Mouse (Mus musculus): ENCODE measurements around the gene Rnf41. TPM values are rescaled to one million over a fixed set of nuclear protein-coding genes. Genes with fewer than 3 reads are reported as not detected.
A peak's percentile ranks its signal among the peaks of the same experiment; 100 is the strongest.

The Rnf41 gene
- polyA plus RNA-seq, 1 experiment from 2014 or later, result 14.2 TPM

DNA sequence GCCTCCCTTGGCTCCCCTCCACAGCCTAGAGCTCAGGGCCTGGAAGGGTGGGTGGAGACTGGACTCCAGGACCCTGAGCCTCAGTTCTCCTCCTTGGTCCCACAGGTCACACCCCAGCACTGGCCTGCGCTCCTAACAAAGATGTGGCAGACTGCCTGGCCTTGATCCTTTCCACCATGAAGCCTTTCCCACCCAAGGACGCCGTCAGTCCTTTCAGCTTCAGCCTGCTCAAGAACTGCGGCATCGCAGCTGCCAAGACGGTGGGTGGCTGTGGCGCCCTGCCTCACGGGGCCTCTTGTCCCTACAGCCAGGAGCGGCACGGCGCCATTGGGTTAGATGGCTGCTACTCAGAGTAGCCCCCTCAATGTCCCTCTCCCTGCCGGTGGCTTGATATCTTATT lies 21.1 kb upstream of the Rnf41 start:
- no peak for ATAC-seq
- Histone ChIP-seq H3K4me1 (peaks cover 24% of the 10 kb centered on the region), H3K9ac (no peak overlapping the region), H3K4me3 (no peak overlapping the region), H3K27me3 (replicated peaks) (no peaks in the 10 kb centered on the region), H3K36me3 (peaks cover 99% of the 10 kb centered on the region), H3K27ac (no peak overlapping the region), H3K9me3 (replicated peaks) (no peaks in the 10 kb centered on the region), H3K4me2 (no peak overlapping the region)
- WGBS (ENCODE audit: insufficient replicate concordance), result 87% methylated on average over 12 of the region's 12 CpGs

DNA sequence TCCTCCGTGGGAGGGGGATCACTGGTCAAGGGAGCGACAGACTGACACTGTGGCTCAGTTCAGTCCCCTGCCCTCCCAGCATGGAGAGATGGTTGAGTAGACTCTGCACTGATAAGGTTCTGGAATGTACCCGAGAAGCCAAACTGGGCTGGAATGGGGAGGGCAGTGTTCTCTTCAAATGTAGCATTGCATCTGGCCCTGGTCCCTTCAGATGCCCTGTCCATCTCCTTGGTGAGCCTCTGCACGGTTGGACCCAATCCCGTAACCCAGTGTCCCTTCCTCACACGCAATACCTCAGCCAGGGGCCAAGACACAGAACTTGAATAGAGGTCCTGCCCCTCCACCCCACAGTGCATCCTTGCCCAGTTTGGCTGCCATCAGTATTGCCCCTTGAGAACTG lies 19.6 kb upstream of the Rnf41 start:
- 74% methylated on average over 6 of the region's 6 CpGs for WGBS (ENCODE audit: insufficient replicate concordance)
- H3K27ac ChIP-seq, result no peak overlapping the region
- no peak overlapping the region for H3K4me3 ChIP-seq
- H3K4me2 ChIP-seq, result no peak overlapping the region
- H3K27me3 ChIP-seq (replicated peaks), result no peaks in the 10 kb centered on the region
- H3K9ac ChIP-seq, result no peak overlapping the region
- peaks cover 86% of the 10 kb centered on the region for H3K36me3 ChIP-seq
- ATAC-seq, result no peak
- no peaks in the 10 kb centered on the region for H3K9me3 ChIP-seq (replicated peaks)
- H3K4me1 ChIP-seq, result peaks cover 38% of the 10 kb centered on the region

DNA sequence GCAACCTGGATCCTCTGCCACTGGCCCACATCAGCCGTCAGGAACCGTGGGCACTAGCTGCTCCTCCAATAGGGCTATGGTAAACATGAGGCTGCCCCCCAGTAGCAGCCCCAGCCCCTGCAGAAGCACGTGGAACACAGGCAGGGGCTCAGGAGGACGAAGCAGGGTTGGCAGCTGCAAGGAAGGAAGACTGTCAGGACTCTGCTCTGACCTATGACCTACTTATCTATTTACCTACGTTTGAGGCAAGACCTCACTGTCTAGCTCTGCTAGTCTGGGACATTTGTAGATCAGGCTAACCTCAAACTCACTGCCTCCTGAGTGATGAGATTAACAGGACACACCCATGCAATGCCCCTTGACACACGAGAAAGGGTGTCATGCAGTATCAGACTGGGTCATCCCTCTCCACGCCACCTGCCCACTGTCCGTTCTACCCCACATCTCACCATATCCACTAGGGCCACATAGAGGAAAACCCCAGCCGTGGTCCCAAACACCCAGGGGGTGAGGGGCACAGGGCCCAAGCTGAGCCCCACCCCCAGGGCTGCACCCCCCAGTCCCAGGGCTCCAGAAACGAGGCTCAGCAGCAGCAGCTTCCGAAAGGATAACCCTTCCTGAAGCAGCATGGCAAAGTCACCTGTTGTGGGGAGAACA lies 15.3 kb upstream of the Rnf41 start:
- WGBS (ENCODE audit: insufficient replicate concordance), result 48% methylated on average over 11 of the region's 11 CpGs
- H3K4me2 ChIP-seq, result no peak overlapping the region
- no peak overlapping the region for H3K27ac ChIP-seq
- no peaks in the 10 kb centered on the region for H3K27me3 ChIP-seq (replicated peaks)
- H3K4me1 ChIP-seq, result peaks cover 54% of the 10 kb centered on the region
- H3K9ac ChIP-seq, result no peak overlapping the region
- H3K4me3 ChIP-seq, result no peak overlapping the region
- H3K9me3 ChIP-seq (replicated peaks), result no peaks in the 10 kb centered on the region
- H3K36me3 ChIP-seq, result peaks cover 46% of the 10 kb centered on the region
- ATAC-seq, result 0 out of 2 replicates have a peak, but pooled peaks have one; percentile 5

DNA sequence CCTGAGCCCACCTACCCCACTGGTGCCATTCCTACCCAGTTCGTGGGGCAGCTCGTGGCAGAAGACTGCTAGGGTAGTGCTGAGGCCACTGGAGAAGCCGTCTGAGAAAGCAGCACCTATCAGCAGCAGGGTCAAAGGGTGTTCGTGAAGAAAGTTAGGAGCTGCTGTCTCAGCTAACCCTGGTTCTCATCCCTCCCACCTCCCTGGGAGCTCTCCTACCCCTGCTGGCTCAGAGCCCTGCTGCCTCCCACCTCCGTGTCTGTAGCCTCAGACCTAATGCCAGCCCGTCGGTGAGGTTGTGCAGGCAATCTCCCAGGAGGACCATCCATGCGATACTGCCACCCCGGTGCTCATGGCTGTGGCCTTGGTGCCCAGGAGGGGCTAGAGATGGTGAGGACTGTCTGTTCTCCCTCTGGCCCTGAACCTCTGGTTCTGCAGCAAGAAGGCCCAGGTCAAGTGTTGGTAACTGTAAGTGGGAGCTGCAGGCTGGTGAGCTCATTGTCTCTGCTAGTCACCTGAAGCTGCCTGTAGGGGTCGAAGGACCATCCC lies 14.7 kb upstream of the Rnf41 start:
- H3K27me3 ChIP-seq (replicated peaks), result no peaks in the 10 kb centered on the region

DNA sequence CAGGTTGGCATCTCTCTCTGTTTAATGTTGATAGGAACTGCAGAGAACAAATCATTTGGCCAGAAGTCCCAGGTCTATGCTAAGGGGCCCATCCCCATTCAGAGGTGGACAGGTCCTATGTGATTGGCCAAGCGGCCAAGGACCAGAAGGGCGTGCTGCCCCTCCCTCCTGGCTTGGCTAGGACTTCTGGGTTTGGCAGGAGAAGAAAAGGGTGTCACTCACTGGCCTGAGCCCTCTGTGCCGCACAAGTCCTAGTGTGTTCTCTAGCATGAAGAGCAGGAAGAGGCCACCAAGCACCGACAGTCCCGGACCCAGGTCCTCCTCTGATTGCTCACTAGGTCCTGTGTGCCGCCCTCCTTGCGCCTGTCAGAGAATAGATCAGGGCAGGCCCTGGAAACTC lies 14.0 kb upstream of the Rnf41 start:
- H3K27ac ChIP-seq, result no peak overlapping the region
- H3K27me3 ChIP-seq (replicated peaks), result no peaks in the 10 kb centered on the region
- H3K36me3 ChIP-seq, result peaks cover 37% of the 10 kb centered on the region
- no peaks in the 10 kb centered on the region for H3K9me3 ChIP-seq (replicated peaks)
- no peak overlapping the region for H3K9ac ChIP-seq
- no peak overlapping the region for H3K4me3 ChIP-seq
- H3K4me2 ChIP-seq, result no peak overlapping the region
- ATAC-seq, result no peak
- H3K4me1 ChIP-seq, result peaks cover 58% of the 10 kb centered on the region
- 71% methylated on average over 7 of the region's 7 CpGs for WGBS (ENCODE audit: insufficient replicate concordance)

More for the DNA sequence above, 14.7 kb upstream of the Rnf41 start:
- Histone ChIP-seq H3K36me3 (peaks cover 43% of the 10 kb centered on the region), H3K4me1 (peaks cover 58% of the 10 kb centered on the region), H3K9me3 (replicated peaks) (no peaks in the 10 kb centered on the region), H3K9ac (no peak overlapping the region), H3K4me2 (no peak overlapping the region), H3K4me3 (no peak overlapping the region), H3K27ac (no peak overlapping the region)
- no peak for ATAC-seq
- WGBS (ENCODE audit: insufficient replicate concordance), result 66% methylated on average over 10 of the region's 10 CpGs

DNA sequence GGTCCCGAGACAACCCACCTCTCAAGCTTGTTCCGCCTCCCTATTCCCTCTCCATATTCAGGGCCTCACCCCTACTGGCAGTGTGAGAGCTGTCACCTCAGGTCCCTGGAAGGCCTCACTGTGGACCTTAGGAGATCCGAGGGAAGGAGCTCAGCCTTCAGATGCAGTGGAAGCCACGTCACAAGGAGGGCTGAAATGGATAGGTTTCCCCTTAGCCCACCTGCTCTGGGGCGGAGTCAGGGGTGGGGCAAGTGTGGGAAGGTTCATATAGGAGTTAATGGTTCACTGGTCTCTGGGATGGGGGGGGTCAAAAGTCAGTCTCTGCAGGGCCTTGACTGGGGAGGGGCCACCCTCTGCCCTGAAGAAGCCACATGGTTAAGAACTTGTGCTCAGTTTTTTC lies 11.1 kb upstream of the Rnf41 start:
- Histone ChIP-seq H3K36me3 (peaks cover 13% of the 10 kb centered on the region), H3K4me3 (peak overlapping the region; percentile 33), H3K4me1 (peaks cover 42% of the 10 kb centered on the region), H3K9me3 (replicated peaks) (no peaks in the 10 kb centered on the region), H3K9ac (no peak overlapping the region), H3K27ac (no peak overlapping the region), H3K27me3 (replicated peaks) (no peaks in the 10 kb centered on the region), H3K4me2 (peak overlapping the region; percentile 38)
- peak; percentile 45; the same call in 1 of the 2 replicates for ATAC-seq
- WGBS (ENCODE audit: insufficient replicate concordance), result 45% methylated on average over 5 of the region's 5 CpGs

DNA sequence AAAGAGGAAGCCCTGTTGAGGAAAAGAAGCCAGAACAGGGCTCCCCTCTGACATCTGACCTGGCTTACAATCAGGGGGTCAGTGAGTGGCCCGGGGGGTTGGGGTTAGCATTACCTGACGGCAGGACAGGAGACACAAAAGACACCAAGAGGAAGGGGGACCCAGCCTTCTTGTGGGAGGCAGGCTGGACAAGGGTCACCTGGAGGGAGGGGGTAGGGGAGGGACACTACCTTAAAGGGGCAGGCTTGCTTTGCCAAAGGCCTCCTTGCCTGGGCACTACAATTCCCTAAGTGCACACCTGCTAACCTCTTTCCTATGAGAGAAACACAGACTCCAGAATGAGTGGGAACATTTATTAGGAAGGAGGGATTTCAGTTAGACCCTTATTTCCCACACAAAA lies 10.4 kb upstream of the Rnf41 start, which contains the start of gene Slc39a5:
Slc39a5 (minus strand) TSS at position 174 of the 400 bp plus-strand sequence.
- H3K4me2 ChIP-seq, result peak within 1 kb of the TSS; percentile 38
- peak within 1 kb of the TSS; percentile 12; the same call in 1 of the 2 replicates for H3K9ac ChIP-seq
- no peaks in the 10 kb centered on the region for H3K9me3 ChIP-seq (replicated peaks)
- WGBS (ENCODE audit: insufficient replicate concordance), result 56% methylated on average over 2 of the region's 2 CpGs
- H3K27me3 ChIP-seq (replicated peaks), result no peaks in the 10 kb centered on the region
- ATAC-seq, result no peak
- peaks cover 35% of the 10 kb centered on the region for H3K4me1 ChIP-seq
- H3K4me3 ChIP-seq, result peak within 1 kb of the TSS; percentile 33
- H3K36me3 ChIP-seq, result peaks cover 21% of the 10 kb centered on the region
- no peak within 1 kb of the TSS for H3K27ac ChIP-seq

DNA sequence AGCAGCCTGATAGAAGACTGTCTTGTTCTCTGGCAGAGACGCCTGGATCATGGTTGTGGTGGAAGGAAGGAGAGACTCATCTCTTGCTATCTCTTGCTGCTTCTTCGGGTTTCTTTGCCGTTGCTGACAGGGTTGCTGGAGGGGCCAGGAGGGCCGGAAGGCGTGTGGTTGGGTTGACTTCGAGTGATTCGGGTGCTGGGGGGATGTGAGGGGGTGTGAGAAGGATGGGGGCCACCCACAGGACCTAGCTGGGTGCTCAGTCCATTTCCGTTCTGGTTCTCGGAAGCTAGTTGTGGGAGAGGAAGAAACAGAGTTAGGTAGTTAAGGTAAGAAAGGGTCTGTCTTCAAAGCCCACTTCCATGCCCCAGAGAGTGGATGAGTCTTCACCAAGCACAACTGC lies 9.8 kb upstream of the Rnf41 start:
- WGBS (ENCODE audit: insufficient replicate concordance), result 56% methylated on average over 9 of the region's 9 CpGs
- Histone ChIP-seq H3K27me3 (replicated peaks) (no peaks in the 10 kb centered on the region), H3K27ac (no peak overlapping the region), H3K4me1 (0 out of 2 replicates have a peak, but pooled peaks cover 29% of the 10 kb centered on the region), H3K4me2 (no peak overlapping the region), H3K9me3 (replicated peaks) (no peaks in the 10 kb centered on the region), H3K36me3 (peaks cover 26% of the 10 kb centered on the region), H3K9ac (no peak overlapping the region), H3K4me3 (no peak overlapping the region)
- no peak for ATAC-seq

DNA sequence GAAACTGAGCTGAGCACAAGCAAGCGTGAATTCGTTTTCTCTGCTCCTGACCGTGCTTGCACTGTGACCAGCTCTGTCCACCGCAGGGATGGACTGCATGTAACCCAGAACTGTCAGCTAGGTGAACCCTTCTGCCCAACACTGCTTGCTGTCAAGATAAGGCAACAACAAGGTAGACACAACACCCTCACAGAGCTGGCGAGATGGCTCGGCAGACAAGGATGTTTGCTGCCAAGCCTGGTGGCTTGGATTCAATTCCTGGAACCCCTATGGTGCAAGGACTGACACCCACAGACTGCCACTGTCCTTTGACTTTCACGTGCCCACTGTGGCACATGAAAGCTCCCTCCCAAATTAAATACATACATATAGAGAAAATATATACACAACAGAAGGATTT lies 7.5 kb upstream of the Rnf41 start:
- Histone ChIP-seq H3K9me3 (replicated peaks) (no peaks in the 10 kb centered on the region), H3K4me2 (no peak overlapping the region), H3K9ac (no peak overlapping the region), H3K36me3 (peaks cover 36% of the 10 kb centered on the region), H3K27me3 (replicated peaks) (no peaks in the 10 kb centered on the region), H3K4me3 (no peak overlapping the region), H3K4me1 (peaks cover 28% of the 10 kb centered on the region), H3K27ac (no peak overlapping the region)
- ATAC-seq, result no peak
- WGBS (ENCODE audit: insufficient replicate concordance), result 76% methylated on average over 7 of the region's 7 CpGs

DNA sequence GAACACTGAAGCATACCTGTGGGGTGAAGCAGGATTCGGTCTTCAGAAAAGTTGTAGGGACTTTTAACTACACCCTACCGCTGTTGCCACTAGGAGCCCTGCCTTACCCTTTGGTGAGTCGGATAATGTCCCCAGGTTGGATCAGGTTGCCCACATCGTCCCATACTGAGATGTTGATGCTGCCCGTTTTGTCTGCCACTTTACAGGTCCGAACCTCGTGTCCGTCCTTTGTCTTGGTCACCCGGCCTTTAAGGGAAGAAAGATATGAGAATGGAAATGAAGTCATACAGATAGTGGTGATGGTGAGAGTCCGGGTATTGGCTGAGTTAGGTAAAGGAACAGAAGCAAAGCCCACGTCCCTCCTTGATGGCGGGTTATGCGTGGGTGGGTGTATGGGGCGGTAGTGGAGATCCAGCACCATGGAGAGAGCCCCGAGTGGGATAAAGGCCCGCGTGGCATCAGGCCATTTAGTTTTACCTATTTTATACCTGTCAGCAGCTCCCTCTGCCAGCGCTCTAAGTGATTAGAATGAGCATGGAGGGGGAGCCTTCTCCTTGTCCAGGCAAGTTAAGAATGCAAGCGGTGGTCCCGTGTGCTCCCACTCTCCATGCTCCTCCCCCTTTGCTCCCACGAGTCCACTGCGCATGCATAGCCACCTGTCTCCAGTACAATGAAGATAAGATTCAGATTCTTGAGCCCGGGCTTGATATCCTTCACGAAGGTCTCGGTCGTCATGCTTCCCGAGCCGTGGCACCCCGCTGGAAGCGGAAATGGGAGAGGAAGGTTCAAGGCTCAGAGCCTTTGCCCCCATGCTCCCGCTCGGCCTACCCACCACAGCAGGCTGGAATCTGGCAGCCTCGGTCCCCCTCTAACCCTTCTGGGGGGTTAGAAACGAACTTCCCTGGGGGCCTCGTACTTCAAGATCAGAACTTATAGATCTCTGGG lies 2.6 kb upstream of the Rnf41 start:
- Histone ChIP-seq H3K36me3 (peaks cover 36% of the 10 kb centered on the region), H3K27ac (peak overlapping the region; percentile 67), H3K4me3 (peak overlapping the region; percentile 98), H3K27me3 (replicated peaks) (no peaks in the 10 kb centered on the region), H3K4me1 (peaks cover 49% of the 10 kb centered on the region), H3K9ac (peak overlapping the region; percentile 88), H3K9me3 (replicated peaks) (no peaks in the 10 kb centered on the region), H3K4me2 (peak overlapping the region; percentile 97)
- ATAC-seq, result no peak; the same call in 1 of the 2 replicates
- 15% methylated on average over 35 of the region's 35 CpGs for WGBS (ENCODE audit: insufficient replicate concordance)

DNA sequence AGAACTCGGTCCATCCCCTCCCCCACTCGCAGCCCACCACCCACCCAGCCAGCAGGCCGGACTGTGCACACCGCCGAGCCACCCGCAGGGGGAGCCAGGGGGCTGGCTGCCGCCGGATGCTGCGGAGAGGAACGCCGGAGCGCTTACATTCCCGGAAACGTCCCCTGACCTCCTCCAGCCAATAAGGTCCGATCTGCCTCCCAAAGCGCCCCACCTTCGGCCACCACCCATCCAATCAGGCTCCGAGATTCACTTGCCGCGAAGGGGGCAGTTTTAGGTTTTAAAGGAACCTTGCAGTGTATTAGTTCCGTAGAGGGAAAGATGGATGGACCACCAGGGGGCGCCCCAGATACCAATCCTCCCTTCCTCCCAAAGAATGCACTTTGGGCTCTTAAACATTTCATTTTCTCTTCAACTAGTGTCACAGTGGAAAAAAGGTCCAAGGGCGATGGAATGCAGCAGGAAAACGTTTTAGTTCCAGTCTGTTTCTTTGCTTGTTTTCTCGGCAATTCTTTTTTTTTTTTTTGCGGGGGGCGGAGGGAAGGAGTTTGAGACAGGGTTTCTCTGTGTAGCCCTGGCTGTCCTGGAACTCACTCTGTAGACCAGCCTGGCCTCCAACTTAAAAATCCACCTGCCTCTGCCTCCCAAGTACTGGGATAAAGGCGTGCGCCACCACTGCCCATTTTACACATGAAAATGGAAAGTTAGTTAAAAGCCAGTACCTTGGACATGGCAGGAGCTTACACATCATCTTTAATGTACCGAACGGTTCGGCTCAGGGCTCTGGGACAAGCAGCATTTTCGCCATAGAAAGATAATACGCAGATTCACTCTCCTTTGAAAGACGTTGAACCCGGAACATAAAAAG lies 1.5 kb upstream of the Rnf41 start:
- H3K9me3 ChIP-seq (replicated peaks), result no peaks in the 10 kb centered on the region
- H3K9ac ChIP-seq, result peak overlapping the region; percentile 95
- 7% methylated on average over 36 of the region's 36 CpGs for WGBS (ENCODE audit: insufficient replicate concordance)
- H3K27me3 ChIP-seq (replicated peaks), result no peaks in the 10 kb centered on the region
- peaks cover 43% of the 10 kb centered on the region for H3K36me3 ChIP-seq
- H3K4me1 ChIP-seq, result peaks cover 57% of the 10 kb centered on the region
- peak overlapping the region; percentile 88 for H3K27ac ChIP-seq
- H3K4me3 ChIP-seq, result peak overlapping the region; percentile 98
- peak; percentile 87 for ATAC-seq
- H3K4me2 ChIP-seq, result peak overlapping the region; percentile 97

Measured in liver, embryonic 12.5 days (tissue).